Mouse (Mus musculus) CH12.LX (cell line): ENCODE results near the gene Insig1. TPM values are rescaled to one million over a fixed set of nuclear protein-coding genes. Genes with fewer than 3 reads are reported as not detected.

Source experiments
- DNase-seq: peaks from one replicate; pipeline ENCODE4 v3.0.0-alpha.2; 2013; ENCODE audit errors: extremely low read depth
- H3K27ac ChIP-seq: 2 replicates; pipeline ENCODE4 v1.5.1; 2012; ENCODE audit warnings: low read depth, mild to moderate bottlenecking, control low read depth, moderate library complexity; ENCODE audit not compliant: insufficient read depth
- H3K27me3 ChIP-seq: replicated peaks from 2 replicates; pipeline ENCODE3; 2012; ENCODE audit warnings: inconsistent platforms
- H3K36me3 ChIP-seq, 2 experiments: replicated peaks in 1 of 2; 2 replicates each; pipeline versions ENCODE3 to v1.6.1; 2012; ENCODE audit warnings: inconsistent platforms in 1 of 2, low read length in 1 of 2, mild to moderate bottlenecking in 1 of 2, mixed read lengths in 1 of 2, moderate library complexity in 1 of 2; ENCODE audit not compliant: control insufficient read depth in 1 of 2, insufficient read depth in 1 of 2
- H3K4me1 ChIP-seq, 2 experiments: 2 replicates each; pipeline ENCODE4 v1.6.1; 2012; ENCODE audit warnings: inconsistent platforms in 1 of 2, moderate library complexity in 1 of 2; ENCODE audit not compliant: insufficient read depth in 2 of 2, control insufficient read depth in 1 of 2
- H3K4me2 ChIP-seq: 2 replicates; pipeline ENCODE4 v1.6.1; 2012; ENCODE audit warnings: low read depth, mild to moderate bottlenecking, control low read depth; ENCODE audit not compliant: poor library complexity, insufficient read depth, severe bottlenecking
- H3K4me3 ChIP-seq, 3 experiments: fragments of 150-350 bp in 1 of 3; sonication (generic) in 1 of 3; replicated peaks in 1 of 3; 2 replicates each; pipeline versions ENCODE3 to v1.5.1; 2011 to 2012; ENCODE audit warnings: low read depth in 2 of 3, low read length in 2 of 3, mild to moderate bottlenecking in 2 of 3, moderate library complexity in 2 of 3, control low read depth in 1 of 3, improper control_type of control experiment in 1 of 3, inconsistent platforms in 1 of 3, mixed read lengths in 1 of 3; ENCODE audit not compliant: poor library complexity in 1 of 3
- H3K79me2 ChIP-seq: replicated peaks from 2 replicates; pipeline ENCODE4 v1.6.1; 2012; ENCODE audit warnings: mild to moderate bottlenecking, moderate library complexity; ENCODE audit not compliant: control insufficient read depth, poor library complexity, insufficient read depth, severe bottlenecking; ENCODE audit errors: extremely low read depth
- H3K9ac ChIP-seq: 2 replicates; pipeline ENCODE4 v1.6.1; 2012; ENCODE audit warnings: low read depth, mild to moderate bottlenecking, control low read depth, moderate library complexity; ENCODE audit not compliant: insufficient read depth
- H3K9me3 ChIP-seq: replicated peaks from 2 replicates; pipeline ENCODE3; 2012; ENCODE audit warnings: low read length, inconsistent platforms, mixed read lengths
- BHLHE40 ChIP-seq: IDR thresholded peaks from 2 replicates; pipeline ENCODE4 v1.6.1; 2011; ENCODE audit warnings: mild to moderate bottlenecking, low read depth, low read length, improper control_type of control experiment
- CTCF ChIP-seq, 2 experiments: IDR thresholded peaks in 1 of 2; conservative IDR thresholded peaks in 1 of 2; 2 replicates each; pipeline ENCODE4 v1.5.1; 2011 to 2012; ENCODE audit warnings: low read depth in 2 of 2, low read length in 2 of 2, improper control_type of control experiment in 1 of 2, inconsistent platforms in 1 of 2, mild to moderate bottlenecking in 1 of 2, moderate library complexity in 1 of 2
- E2F4 ChIP-seq: IDR thresholded peaks from 2 replicates; pipeline ENCODE4 v1.6.1; 2011; ENCODE audit warnings: low read depth, low read length, improper control_type of control experiment; ENCODE audit not compliant: insufficient replicate concordance
- ELF1 ChIP-seq: IDR thresholded peaks from 2 replicates; pipeline ENCODE4 v1.6.1; 2014; ENCODE audit warnings: low read depth, mild to moderate bottlenecking, inconsistent platforms, low read length, improper control_type of control experiment
- EP300 ChIP-seq: IDR thresholded peaks from 2 replicates; pipeline ENCODE4 v1.6.1; 2011; ENCODE audit warnings: low read length, improper control_type of control experiment
- ETS1 ChIP-seq: conservative IDR thresholded peaks from 2 replicates; pipeline ENCODE4 v1.6.1; 2012; ENCODE audit warnings: low read depth, mild to moderate bottlenecking, inconsistent platforms, low read length, improper control_type of control experiment, moderate library complexity
- GABPA ChIP-seq: IDR thresholded peaks from 2 replicates; pipeline ENCODE4 v1.6.1; 2012; ENCODE audit warnings: low read depth, low read length, improper control_type of control experiment, inconsistent platforms; ENCODE audit not compliant: insufficient replicate concordance
- HCFC1 ChIP-seq: IDR thresholded peaks from 2 replicates; pipeline ENCODE4 v1.6.1; 2012; ENCODE audit warnings: low read depth, mild to moderate bottlenecking, inconsistent platforms, low read length, improper control_type of control experiment
- IRF4 ChIP-seq: IDR thresholded peaks from 2 replicates; pipeline ENCODE4 v1.6.1; 2014; ENCODE audit warnings: low read depth, mild to moderate bottlenecking, inconsistent platforms, low read length, improper control_type of control experiment
- JUND ChIP-seq: conservative IDR thresholded peaks from 2 replicates; pipeline ENCODE4 v1.6.1; 2011; ENCODE audit warnings: low read depth, low read length, improper control_type of control experiment
- KAT2A ChIP-seq: IDR thresholded peaks from 2 replicates; pipeline ENCODE4 v1.6.1; 2012; ENCODE audit warnings: low read length, improper control_type of control experiment, inconsistent platforms; ENCODE audit not compliant: insufficient replicate concordance
- MAFK ChIP-seq: IDR thresholded peaks from 2 replicates; pipeline ENCODE4 v1.6.1; 2011; ENCODE audit warnings: low read length, improper control_type of control experiment; ENCODE audit not compliant: insufficient replicate concordance
- MAZ ChIP-seq: IDR thresholded peaks from 2 replicates; pipeline ENCODE4 v1.6.1; 2012; ENCODE audit warnings: low read depth, mild to moderate bottlenecking, inconsistent platforms, low read length, improper control_type of control experiment, moderate library complexity
- MXI1 ChIP-seq: IDR thresholded peaks from 2 replicates; pipeline ENCODE4 v1.6.1; 2011; ENCODE audit warnings: mild to moderate bottlenecking, low read depth, low read length, improper control_type of control experiment
- MYC ChIP-seq: IDR thresholded peaks from 2 replicates; pipeline ENCODE4 v1.6.1; 2011; ENCODE audit warnings: low read depth, mild to moderate bottlenecking, improper control_type of control experiment, low read length
- NRF1 ChIP-seq: IDR thresholded peaks from 2 replicates; pipeline ENCODE4 v1.6.1; 2014; ENCODE audit warnings: low read depth, mild to moderate bottlenecking, inconsistent platforms, low read length, improper control_type of control experiment, moderate library complexity
- POLR2A ChIP-seq: IDR thresholded peaks from 2 replicates; pipeline ENCODE4 v1.6.1; 2011; ENCODE audit warnings: low read depth, mild to moderate bottlenecking, improper control_type of control experiment, low read length
- SIN3A ChIP-seq: IDR thresholded peaks from 2 replicates; pipeline ENCODE4 v1.6.1; 2012; ENCODE audit warnings: low read length, improper control_type of control experiment, inconsistent platforms
- SMC3 ChIP-seq: IDR thresholded peaks from 2 replicates; pipeline ENCODE4 v1.6.1; 2011; ENCODE audit warnings: low read depth, low read length, improper control_type of control experiment
- TBP ChIP-seq: conservative IDR thresholded peaks from 2 replicates; pipeline ENCODE4 v1.6.1; 2011; ENCODE audit warnings: low read depth, low read length, improper control_type of control experiment
- TCF12 ChIP-seq: IDR thresholded peaks from 2 replicates; pipeline ENCODE4 v1.6.1; 2014; ENCODE audit warnings: low read depth, mild to moderate bottlenecking, inconsistent platforms, low read length, improper control_type of control experiment
- USF1 ChIP-seq: IDR thresholded peaks from 2 replicates; pipeline ENCODE4 v1.6.1; 2014; ENCODE audit warnings: low read depth, mild to moderate bottlenecking, inconsistent platforms, low read length, improper control_type of control experiment
- ZC3H11A ChIP-seq: IDR thresholded peaks from 2 replicates; pipeline ENCODE4 v1.6.1; 2012; ENCODE audit warnings: low read depth, mild to moderate bottlenecking, inconsistent platforms, low read length, improper control_type of control experiment
- ZKSCAN1 ChIP-seq: IDR thresholded peaks from 2 replicates; pipeline ENCODE4 v1.6.1; 2012; ENCODE audit warnings: low read depth, inconsistent platforms, low read length, improper control_type of control experiment, borderline replicate concordance
- dilution Hi-C: fragments of 300-500 bp; cut with MboI; formaldehyde crosslinking; loops from 2 replicates; pipeline ENCODE4 v1.14.3; 2020; ENCODE audit warnings: low sequenced_read_pairs; ENCODE audit not compliant: extremely low pct_unique_long_range_greater_than_20kb, extremely low pct_ligation_motif_present
- in situ Hi-C: fragments of 300-500 bp; cut with MboI; formaldehyde crosslinking; loops from 3 replicates; pipeline ENCODE4 v1.14.3; 2019; ENCODE audit warnings: low sequenced_read_pairs, low pct_ligation_motif_present, low pct_unique_long_range_greater_than_20kb, mixed read lengths
- polyA plus RNA-seq: library from polyadenylated mRNA; unstranded; fragments of >175 nt; gene quantifications from 2 replicates; pipeline ENCODE4 v1.2.1, GENCODE M21; 2012; ENCODE audit warnings: low read depth; ENCODE audit not compliant: insufficient read length
- total RNA-seq, 2 experiments: library from RNA; depleted of rRNA; stranded (reverse); fragments of 300-350 nt in 1 of 2; fragments of >200 nt in 1 of 2; gene quantifications; 2 replicates each; pipeline ENCODE4 v1.2.3; 2012 to 2014

Gene Insig1
- total and polyA plus RNA-seq, 3 experiments, result 79.4 to 217 (median 96.9) TPM

GRCm38 (mm10) chr5:28033281-28033680, 37.9 kb upstream of the Insig1 start:
- no peak overlapping the region for H3K4me2 ChIP-seq
- no peak for TF ChIP-seq IRF4
- TF ChIP-seq HCFC1, result no peak
- no peak for TF ChIP-seq MYC
- no peak for TF ChIP-seq POLR2A
- TF ChIP-seq SMC3, result no peak
- TF ChIP-seq BHLHE40, result no peak
- no peak for TF ChIP-seq MAFK
- TF ChIP-seq E2F4, result no peak
- no peak for TF ChIP-seq KAT2A
- TF ChIP-seq MAZ, result no peak
- no peak for TF ChIP-seq JUND
- TF ChIP-seq NRF1, result no peak
- TF ChIP-seq TBP, result no peak
- no peak for TF ChIP-seq USF1
- no peak for TF ChIP-seq TCF12
- TF ChIP-seq ZC3H11A, result no peak

GRCm38 (mm10) chr5:28033826-28034225, 37.3 kb upstream of the Insig1 start:
- TF ChIP-seq CTCF (conservative IDR thresholded peaks at IDR 0.05 in 1 of 2, IDR thresholded peaks at IDR 0.05 in 1 of 2; ENCODE audit: low read depth in 2 of 2, low read length in 2 of 2), result no peak
- no peak for TF ChIP-seq TCF12
- no peak for TF ChIP-seq ELF1
- TF ChIP-seq ETS1, result no peak
- no peak for TF ChIP-seq EP300
- no peak for TF ChIP-seq NRF1
- no peak for TF ChIP-seq ZKSCAN1
- TF ChIP-seq HCFC1, result no peak
- TF ChIP-seq GABPA, result no peak
- no peak for TF ChIP-seq MXI1
- TF ChIP-seq SIN3A, result no peak
- no peak for TF ChIP-seq USF1
- no peak for TF ChIP-seq BHLHE40
- no peaks in the 10 kb centered on the region for H3K36me3 ChIP-seq
- H3K4me2 ChIP-seq, result no peak overlapping the region
- dilution Hi-C loops (no loop called here), in situ Hi-C loops (no loop called here)
- no peak overlapping the region for H3K9ac ChIP-seq
- H3K27ac ChIP-seq, result no peak overlapping the region
- H3K9me3 ChIP-seq, result no peaks in the 10 kb centered on the region
- H3K4me3 ChIP-seq, result no peak overlapping the region
- H3K4me1 ChIP-seq, result peaks cover 0 to 17% of the 10 kb centered on the region in 2 experiments; a peak in 2 of 4 replicates
- no peak for DNase-seq
- H3K79me2 ChIP-seq, result no peaks in the 10 kb centered on the region
- H3K27me3 ChIP-seq, result no peaks in the 10 kb centered on the region

More at GRCm38 (mm10) chr5:28033281-28033680, 37.9 kb upstream of the Insig1 start:
- Histone ChIP-seq H3K27me3 (no peaks in the 10 kb centered on the region), H3K9me3 (no peaks in the 10 kb centered on the region), H3K79me2 (no peaks in the 10 kb centered on the region), H3K4me1 (peaks cover 0 to 14% of the 10 kb centered on the region in 2 experiments; a peak in 2 of 4 replicates), H3K9ac (no peak overlapping the region), H3K27ac (no peak overlapping the region), H3K36me3 (no peaks in the 10 kb centered on the region), H3K4me3 (no peak overlapping the region)
- in situ Hi-C loops (no loop called here), dilution Hi-C loops (no loop called here)
- no peak for DNase-seq
